Comparison of ENCODE assay signal across 16 mouse cellular contexts in genomic region chr1:190143593-190143992, GRCm38 (mm10). TPM values are rescaled to one million over a fixed set of nuclear protein-coding genes. Genes with fewer than 3 reads are reported as not detected.
"Had no signal": no experiment of that assay in that cellular context is flagged by ENCODE, and none has a peak within 500 bp of the region (broad histone marks: within the 10 kb centered on the region; RNA-seq: fewer than 3 reads in every experiment).

No protein-coding gene starts in this region.

- H3K4me1 ChIP-seq: liver, embryonic 15.5 days; stomach, embryonic 15.5 days had no signal

- H3K36me3 ChIP-seq: limb, embryonic 10.5 days; liver, embryonic 15.5 days; neural tube, embryonic 13.5 days; stomach, embryonic 15.5 days had no signal

- H3K4me2 ChIP-seq: liver, embryonic 11.5 days; liver, embryonic 15.5 days; midbrain, embryonic 12.5 days; neural tube, embryonic 13.5 days; stomach, embryonic 15.5 days had no signal

- H3K27me3 ChIP-seq: liver, embryonic 15.5 days; neural tube, embryonic 13.5 days; stomach, embryonic 15.5 days had no signal

- ATAC-seq: midbrain, embryonic 16.5 days had no signal

- H3K9ac ChIP-seq: liver, embryonic 15.5 days; midbrain, embryonic 12.5 days; neural tube, embryonic 13.5 days; stomach, embryonic 15.5 days had no signal

- H3K9me3 ChIP-seq: limb, embryonic 10.5 days; liver, embryonic 15.5 days; midbrain, embryonic 12.5 days; neural tube, embryonic 13.5 days; stomach, embryonic 15.5 days had no signal

- H3K27ac ChIP-seq: left cerebral cortex, adult 2 months; limb, embryonic 10.5 days; liver, embryonic 15.5 days; macrophage; midbrain, embryonic 12.5 days; neural tube, embryonic 13.5 days; stomach, embryonic 15.5 days had no signal

- H3K4me3 ChIP-seq: left cerebral cortex, adult 2 months; limb, embryonic 10.5 days; liver, embryonic 15.5 days; midbrain, embryonic 12.5 days; neural tube, embryonic 13.5 days; stomach, embryonic 15.5 days had no signal

- DNase-seq: kidney, postnatal 10 days; kidney, postnatal 4 days; lung, adult 2 months; lung, postnatal 10 days; retina, postnatal 1 day; thymus, postnatal 14 days had no signal

RNA-seq across cellular contexts. Expression of gene Prox1, which starts 26.9 kb away (rescaled TPM):
- total RNA-seq: megakaryocyte-erythroid progenitor cell, adult 5-6 weeks had no signal
